Mouse (Mus musculus): ENCODE data around the gene Tspan33.
A peak's percentile ranks its signal among the peaks of the same experiment; 100 is the strongest.

The Tspan33 gene

GRCm38 (mm10) chr6:29699085-29699745, 5.2 kb downstream of the Tspan33 start:
- DNase-seq, result no peak

DNA sequence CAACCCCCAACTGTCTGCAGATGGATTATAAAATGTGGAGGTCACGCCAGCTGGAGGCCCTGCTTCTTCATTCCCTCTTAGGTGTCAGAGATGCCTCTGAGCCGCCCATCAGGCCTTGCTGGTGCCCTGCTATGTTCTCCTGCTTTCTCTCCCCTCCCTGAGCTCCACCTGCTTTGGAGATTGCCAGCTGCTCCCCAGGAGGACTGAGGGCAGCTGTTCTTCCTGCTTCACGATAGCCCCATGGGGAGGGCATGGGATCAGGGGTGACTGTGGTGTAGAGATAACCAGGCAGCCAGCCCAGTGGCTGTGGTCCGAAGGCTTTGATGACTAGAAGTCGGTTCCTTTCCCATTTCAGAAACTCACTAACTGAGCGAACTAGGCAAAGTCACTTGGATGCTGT, 7.0 kb downstream of the Tspan33 start:
- DNase-seq, result no peak

GRCm38 (mm10) chr6:29702126-29702525, 8.1 kb downstream of the Tspan33 start:
- DNase-seq, result no peak

GRCm38 (mm10) chr6:29704143-29704542, 10.1 kb downstream of the Tspan33 start:
- no peak for DNase-seq

DNA sequence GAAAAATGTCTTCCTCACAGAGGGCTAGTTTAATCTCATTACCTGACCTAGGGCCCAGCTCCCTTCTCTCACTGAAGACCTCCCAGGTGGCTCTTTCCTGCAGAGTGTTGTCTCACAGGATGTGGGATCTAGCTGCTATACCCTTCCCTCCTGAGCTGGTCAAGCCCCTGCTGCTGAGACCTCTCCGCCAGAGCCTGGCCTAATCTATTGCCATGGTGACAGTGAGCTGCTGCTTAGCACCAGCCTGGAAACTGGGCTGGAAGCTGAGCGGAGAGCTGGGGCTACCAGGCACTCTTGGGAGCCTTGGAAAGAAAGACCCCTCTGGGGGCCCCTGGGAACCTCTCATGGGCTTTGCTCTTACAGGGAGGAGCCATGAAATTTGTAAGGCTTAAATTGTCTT, 13.9 kb downstream of the Tspan33 start:
- DNase-seq, result no peak

- DNase-seq, result no peak
Measured at GRCm38 (mm10) chr6:29711318-29711717, 17.3 kb downstream of the Tspan33 start.

DNA sequence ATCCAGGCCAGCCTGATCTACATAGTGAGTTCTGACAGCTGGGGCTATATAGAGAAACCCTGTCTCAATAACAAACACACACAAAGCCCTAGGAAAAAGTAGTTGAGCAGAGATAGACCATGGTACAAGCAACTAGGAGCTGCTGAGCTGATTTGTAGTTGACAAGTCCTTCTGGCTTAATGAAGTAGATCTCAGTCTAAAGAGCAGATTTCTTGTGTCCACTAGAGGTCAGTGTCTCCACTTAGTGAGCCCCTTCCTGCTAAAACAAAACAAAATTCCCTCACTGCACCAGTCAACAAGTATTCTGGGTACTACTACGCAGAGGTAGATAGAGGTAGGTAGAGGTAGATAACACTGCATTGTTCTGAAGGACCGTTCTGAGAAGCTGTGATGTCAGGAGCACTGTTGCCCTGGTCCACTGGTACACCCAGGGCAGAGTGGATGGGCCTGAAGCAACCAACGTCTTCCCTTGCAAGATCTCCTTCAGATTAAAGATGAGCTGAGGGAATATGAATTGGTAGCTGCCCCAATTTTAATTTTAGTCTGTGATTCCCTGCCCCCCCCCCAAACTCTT, 18.1 kb downstream of the Tspan33 start:
- DNase-seq, result peak; percentile 22

DNA sequence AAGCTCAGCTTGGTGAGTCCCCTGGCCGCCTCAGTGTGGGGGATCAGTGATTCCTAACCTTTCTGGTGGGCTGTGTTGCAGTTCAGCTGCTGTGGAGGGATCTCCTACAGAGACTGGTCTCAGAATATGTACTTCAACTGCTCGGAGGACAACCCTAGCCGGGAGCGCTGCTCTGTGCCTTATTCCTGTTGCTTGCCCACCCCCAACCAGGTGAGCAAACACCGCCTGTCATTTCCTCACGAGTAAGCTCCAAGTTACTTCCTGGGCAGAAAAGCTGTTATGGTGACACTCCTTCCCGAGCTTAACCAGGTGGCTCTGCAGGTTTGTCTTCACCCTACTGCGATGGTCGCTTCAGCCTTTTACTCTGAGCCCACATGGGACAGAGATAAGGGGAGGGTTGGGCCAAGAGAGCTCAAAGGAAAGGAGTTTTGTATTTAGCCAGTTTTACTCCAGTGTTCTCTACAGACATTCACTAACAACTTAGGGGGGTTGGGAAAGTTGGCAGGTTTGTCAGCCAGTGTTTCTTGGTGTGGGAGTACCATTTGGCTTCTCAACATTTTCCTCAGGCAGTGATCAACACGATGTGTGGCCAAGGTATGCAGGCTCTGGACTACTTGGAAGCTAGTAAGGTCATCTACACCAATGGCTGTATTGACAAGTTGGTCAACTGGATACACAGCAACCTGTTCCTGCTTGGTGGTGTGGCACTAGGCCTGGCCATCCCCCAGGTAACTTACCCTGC, 22.8 kb downstream of the Tspan33 start:
- DNase-seq, result no peak

DNA sequence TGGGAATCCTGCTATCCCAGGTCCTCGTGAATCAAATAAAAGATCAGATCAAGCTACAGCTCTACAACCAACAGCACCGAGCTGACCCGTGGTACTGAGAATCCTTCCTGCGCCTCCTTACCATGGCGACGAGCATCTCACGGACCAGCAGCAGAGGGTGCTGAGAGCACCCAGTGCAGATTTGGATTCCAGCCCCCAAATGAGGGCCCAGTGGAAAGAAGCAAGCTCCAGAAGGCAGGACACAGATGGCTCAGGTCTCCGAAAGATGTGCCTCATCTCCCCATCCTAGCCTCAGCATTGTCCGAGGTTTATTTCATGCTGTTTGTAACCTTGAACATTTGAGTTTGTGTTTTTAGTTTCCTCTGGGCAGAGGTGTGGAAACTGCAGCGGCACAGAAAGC, 23.5 kb downstream of the Tspan33 start:
- no peak for DNase-seq

- DNase-seq, result peak; percentile 33
Measured at GRCm38 (mm10) chr6:29717952-29718521, 24.0 kb downstream of the Tspan33 start.

DNA sequence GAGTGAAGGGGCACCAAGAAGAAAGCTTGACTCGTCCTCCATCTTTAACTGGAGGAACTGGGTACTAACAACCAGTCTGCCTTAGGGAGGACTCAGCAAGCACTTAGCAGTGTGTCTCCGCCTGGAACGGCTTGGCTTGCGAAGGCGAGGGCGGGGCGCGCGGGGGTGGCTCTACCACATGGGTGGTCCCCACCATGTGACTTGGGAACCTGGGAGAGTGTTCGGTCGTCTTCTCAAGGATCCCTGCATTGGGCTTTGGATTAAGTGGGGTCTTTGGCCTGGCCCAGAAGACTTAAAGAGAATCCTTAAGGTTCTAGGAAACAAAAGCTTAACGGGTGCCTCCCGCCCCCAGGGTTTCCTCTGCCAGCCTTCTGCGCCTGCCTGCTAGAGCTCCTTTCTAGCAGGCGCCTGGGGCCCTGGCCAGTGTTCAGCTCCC, 24.9 kb downstream of the Tspan33 start:
- DNase-seq, result no peak

GRCm38 (mm10) chr6:29721890-29722289, 27.9 kb downstream of the Tspan33 start:
- no peak for DNase-seq

GRCm38 (mm10) chr6:29726576-29727200, 32.7 kb downstream of the Tspan33 start:
- no peak for DNase-seq

- no peak for DNase-seq
Measured at GRCm38 (mm10) chr6:29728035-29728434, 34.0 kb downstream of the Tspan33 start.

- no peak for DNase-seq
Measured at GRCm38 (mm10) chr6:29729491-29729890, 35.5 kb downstream of the Tspan33 start.

DNA sequence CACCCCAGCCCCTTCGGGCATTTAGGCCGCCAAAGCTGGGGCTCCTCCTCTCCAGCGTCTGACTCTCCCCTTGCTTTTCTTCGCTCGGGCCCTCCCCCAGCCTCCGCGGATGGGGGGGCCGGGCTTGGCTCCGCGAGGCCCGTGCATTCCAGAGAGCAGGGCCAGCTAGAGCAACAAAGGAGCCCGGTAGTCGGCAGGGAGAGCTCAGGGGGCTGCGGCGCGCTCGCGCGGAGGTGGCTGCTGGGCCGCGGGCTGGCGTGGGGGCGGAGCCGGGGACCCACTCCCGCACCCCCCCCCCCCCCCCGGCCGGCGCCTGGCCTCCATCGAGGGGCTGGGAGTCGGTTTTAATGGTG, 41.3 kb downstream of the Tspan33 start, which contains the start of gene Smo:
Gene Smo (plus strand): TSS at position 168 of the 353 bp plus-strand sequence.
- DNase-seq, result peak; percentile 75

- DNase-seq, result peak; percentile 71
Measured at GRCm38 (mm10) chr6:29735689-29736451, 41.8 kb downstream of the Tspan33 start.

- no peak for DNase-seq
Measured at GRCm38 (mm10) chr6:29736610-29737458, 42.8 kb downstream of the Tspan33 start.

DNA sequence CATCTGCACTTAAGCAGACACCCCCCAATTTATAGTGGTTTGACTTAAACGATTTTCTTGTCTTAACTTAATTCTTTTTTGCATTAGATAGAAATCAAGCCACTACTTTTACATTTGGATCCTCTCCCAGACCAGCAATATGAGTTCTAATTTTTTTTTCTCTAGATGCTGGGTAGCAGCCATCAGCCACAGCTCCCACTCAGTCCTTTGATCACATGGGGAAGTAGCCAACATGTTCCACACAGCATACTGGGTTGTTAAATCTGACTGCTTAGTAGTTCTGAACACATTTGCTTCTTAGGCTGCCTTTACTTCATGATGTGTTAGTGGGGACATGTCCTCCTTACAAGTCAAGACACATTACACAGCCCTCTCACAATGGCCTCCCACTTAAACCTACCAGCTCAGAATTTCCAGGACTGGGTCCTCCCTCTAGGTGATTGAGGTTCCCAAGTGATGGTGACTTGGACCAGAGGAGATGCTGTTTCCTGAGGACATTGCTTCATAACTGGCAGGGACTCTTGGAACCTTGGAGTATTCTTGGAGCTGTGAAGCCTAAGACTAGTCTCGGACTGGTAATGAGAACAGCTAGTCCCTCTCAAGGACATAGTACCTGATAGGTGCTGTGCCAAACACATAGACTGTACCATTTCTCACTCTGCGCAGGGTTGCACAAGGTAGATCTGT, 57.6 kb downstream of the Tspan33 start:
- no peak for DNase-seq

DNA sequence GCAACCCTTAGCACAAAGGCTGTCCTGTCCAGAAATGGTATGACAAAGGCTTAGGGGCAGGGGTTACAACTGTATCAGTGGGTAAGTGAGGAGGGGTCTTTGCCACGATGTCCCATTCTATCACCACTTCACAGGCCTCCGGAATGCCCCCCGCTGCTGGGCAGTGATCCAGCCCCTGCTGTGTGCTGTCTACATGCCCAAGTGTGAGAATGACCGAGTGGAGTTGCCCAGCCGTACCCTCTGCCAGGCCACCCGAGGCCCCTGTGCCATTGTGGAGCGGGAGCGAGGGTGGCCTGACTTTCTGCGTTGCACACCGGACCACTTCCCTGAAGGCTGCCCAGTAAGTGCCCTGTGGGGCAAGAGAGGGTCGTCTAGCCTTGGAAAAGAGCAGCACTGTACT, 59.3 kb downstream of the Tspan33 start:
- no peak for DNase-seq

- DNase-seq, result no peak
Measured at GRCm38 (mm10) chr6:29756001-29756400, 62.0 kb downstream of the Tspan33 start.

Measured in kidney, adult 18-20 months (tissue).